In genomic region chr16:21768255-21768654, GRCm38 (mm10) we compare ENCODE assay signal across 18 mouse cellular contexts. TPM values are rescaled to one million over a fixed set of nuclear protein-coding genes. Genes with fewer than 3 reads are reported as not detected.
DNase-seq lines count a peak whose midpoint lies in the region; ATAC-seq and TF ChIP-seq lines count a peak whose summit lies in the region.
"Had no signal": no experiment of that assay in that cellular context is flagged by ENCODE, and none has a peak within 500 bp of the region (broad histone marks: within the 10 kb centered on the region; RNA-seq: fewer than 3 reads in every experiment).

No protein-coding gene starts in this region.

- no peak for DNase-seq in kidney, adult 2 months
- DNase-seq in kidney, postnatal 10 days: no peak
- peak; percentile 26 for DNase-seq in midbrain, embryonic 14.5 days
- no peak for DNase-seq in Patski (ENCODE audit: low read depth, low spot score)
- peak; percentile 34 for DNase-seq in retina, postnatal 1 day
- no peak for DNase-seq in ovary, postnatal 36 days (ENCODE audit: low spot score)
- DNase-seq: cerebellum, adult 2 months; embryo, embryonic 11 days; gastrocnemius, postnatal 25 days; kidney, postnatal 14 days; liver, embryonic 13.5 days; lung, postnatal 4 days; thymus, postnatal 14 days had no signal

- no peak overlapping the region for H3K27ac ChIP-seq in kidney, adult 2 months (ENCODE audit: insufficient read depth, low read depth, low read length)
- H3K27ac ChIP-seq in midbrain, embryonic 14.5 days (replicated peaks; ENCODE audit: low read depth, low read length): no peak overlapping the region
- no peak overlapping the region for H3K27ac ChIP-seq in midbrain, embryonic 15.5 days
- H3K27ac ChIP-seq: liver, embryonic 13.5 days; midbrain, embryonic 13.5 days had no signal

- H3K36me3 ChIP-seq in kidney, adult 2 months (ENCODE audit: control insufficient read depth, insufficient read depth, low read length): peaks cover 8% of the 10 kb centered on the region
- H3K36me3 ChIP-seq in midbrain, embryonic 14.5 days (ENCODE audit: control insufficient read depth, insufficient read depth, low read length): no peaks in the 10 kb centered on the region
- H3K36me3 ChIP-seq in midbrain, embryonic 15.5 days (replicated peaks): no peaks in the 10 kb centered on the region
- H3K36me3 ChIP-seq: midbrain, embryonic 13.5 days had no signal

- no peak overlapping the region for H3K4me3 ChIP-seq in kidney, adult 2 months (ENCODE audit: insufficient read depth, low read depth, low read length)
- H3K4me3 ChIP-seq in midbrain, embryonic 14.5 days (replicated peaks; ENCODE audit: low read depth, low read length): no peak overlapping the region
- H3K4me3 ChIP-seq in midbrain, embryonic 15.5 days: no peak overlapping the region
- H3K4me3 ChIP-seq: heart, embryonic 12.5 days; liver, embryonic 13.5 days; midbrain, embryonic 13.5 days had no signal

- TF ChIP-seq CTCF in kidney, adult 2 months (conservative IDR thresholded peaks at IDR 0.05; ENCODE audit: insufficient read depth, insufficient read length, low read depth, low read length): 0 out of 2 replicates have a peak, but pooled peaks have one; percentile 1
- TF ChIP-seq CTCF in Patski (IDR thresholded peaks at IDR 0.05): peak; percentile 34

- H3K9me3 ChIP-seq in midbrain, embryonic 14.5 days (ENCODE audit: control insufficient read depth, low read length): no peaks in the 10 kb centered on the region
- no peaks in the 10 kb centered on the region for H3K9me3 ChIP-seq in midbrain, embryonic 15.5 days
- H3K9me3 ChIP-seq: heart, embryonic 12.5 days; liver, embryonic 13.5 days; midbrain, embryonic 13.5 days had no signal

- POLR2A ChIA-PET in Patski (lab: Charles Lee): no interaction called here

- no peaks in the 10 kb centered on the region for H3K4me1 ChIP-seq in kidney, adult 2 months (ENCODE audit: control insufficient read depth, insufficient read depth, low read length)
- H3K4me1 ChIP-seq in midbrain, embryonic 14.5 days (ENCODE audit: control insufficient read depth, insufficient read depth, low read length): no peaks in the 10 kb centered on the region
- H3K4me1 ChIP-seq in midbrain, embryonic 15.5 days: no peaks in the 10 kb centered on the region
- H3K4me1 ChIP-seq: heart, embryonic 12.5 days; liver, embryonic 13.5 days; midbrain, embryonic 13.5 days had no signal

- in situ Hi-C loops in Patski (cut with MboI; ENCODE audit: low pct_unique_long_range_greater_than_20kb): no loop called here

- no peak for TF ChIP-seq POLR2A in kidney, adult 2 months (IDR thresholded peaks at IDR 0.05; ENCODE audit: low read depth, low read length)

- no peaks in the 10 kb centered on the region for H3K27me3 ChIP-seq in kidney, adult 2 months (replicated peaks; ENCODE audit: control insufficient read depth, insufficient read depth, low read length)
- H3K27me3 ChIP-seq in midbrain, embryonic 14.5 days (ENCODE audit: control insufficient read depth, insufficient read depth, low read length): no peaks in the 10 kb centered on the region
- no peaks in the 10 kb centered on the region for H3K27me3 ChIP-seq in midbrain, embryonic 15.5 days (replicated peaks)
- H3K27me3 ChIP-seq in Patski: peaks cover 26% of the 10 kb centered on the region
- H3K27me3 ChIP-seq: heart, embryonic 12.5 days; liver, embryonic 13.5 days; midbrain, embryonic 13.5 days had no signal

- 71% methylated on average over 3 of the region's 3 CpGs for WGBS in kidney, adult 2 months
- WGBS in midbrain, embryonic 14.5 days: 74% methylated on average over 3 of the region's 3 CpGs
- WGBS in midbrain, embryonic 15.5 days: 72% methylated on average over 3 of the region's 3 CpGs

- CTCF ChIA-PET in Patski (lab: Charles Lee): no interaction called here

- no peak for ATAC-seq in midbrain, embryonic 14.5 days (ENCODE audit: low FRiP score, low TSS enrichment)
- ATAC-seq in midbrain, embryonic 15.5 days (replicated peaks): no peak
- no peak for ATAC-seq in Patski
- ATAC-seq: forebrain, embryonic 16.5 days; inflammation-experienced regulatory T-cells, adult 6 months; midbrain, embryonic 13.5 days had no signal

- no peak overlapping the region for H3K4me2 ChIP-seq in midbrain, embryonic 14.5 days (ENCODE audit: low read length)
- no peak overlapping the region for H3K4me2 ChIP-seq in midbrain, embryonic 15.5 days
- H3K4me2 ChIP-seq: heart, embryonic 12.5 days; liver, embryonic 13.5 days; midbrain, embryonic 13.5 days had no signal

- no peak overlapping the region for H3K9ac ChIP-seq in midbrain, embryonic 14.5 days (replicated peaks; ENCODE audit: low read length)
- H3K9ac ChIP-seq in midbrain, embryonic 15.5 days: no peak overlapping the region
- H3K9ac ChIP-seq: heart, embryonic 12.5 days; liver, embryonic 13.5 days; midbrain, embryonic 13.5 days had no signal

RNA-seq across cellular contexts. Expression of gene Ehhadh, which starts 19.4 kb away (rescaled TPM):
- polyA plus RNA-seq in kidney, adult 2 months (2012; rRNA removed): 224 and 248 TPM in 2 replicates
- polyA plus RNA-seq in midbrain, embryonic 14.5 days (2014; fragmentation: Nextera tagmentation; extraction: Ambion mirVana): 1.2 and 1.6 TPM in 2 replicates
- 1.4 and 1.9 TPM in 2 replicates for polyA plus RNA-seq in midbrain, embryonic 15.5 days (2015; fragmentation: Nextera tagmentation; extraction: Ambion mirVana)
- 0.08 TPM for polyA plus RNA-seq in Patski (2021)

RNA-seq across cellular contexts. Expression of gene Map3k13, which starts 25.9 kb away (rescaled TPM):
- 4.6 and 4.8 TPM in 2 replicates for polyA plus RNA-seq in kidney, adult 2 months (2012; rRNA removed)
- 6.6 and 9.3 TPM in 2 replicates for polyA plus RNA-seq in midbrain, embryonic 14.5 days (2014; fragmentation: Nextera tagmentation; extraction: Ambion mirVana)
- 7.0 and 7.5 TPM in 2 replicates for polyA plus RNA-seq in midbrain, embryonic 15.5 days (2015; fragmentation: Nextera tagmentation; extraction: Ambion mirVana)
- 0.83 TPM for polyA plus RNA-seq in Patski (2021)

Comparison
In these comparisons a context has a peak if more than half of its experiments do, and no peak if none do; other contexts are left out.
1. DNase-seq: peak in midbrain, embryonic 14.5 days (single experiment) and retina, postnatal 1 day (single experiment); none in kidney, adult 2 months (single experiment), kidney, postnatal 10 days (single experiment), Patski (single experiment) and ovary, postnatal 36 days (single experiment).
2. RNA of gene Ehhadh, which starts 19.4 kb away (polyA plus RNA-seq): 224 to 248 TPM in kidney, adult 2 months; 1.4 to 1.9 TPM in midbrain, embryonic 15.5 days, 1.2 to 1.6 TPM in midbrain, embryonic 14.5 days and 0.08 TPM in Patski (single experiment); every median in the first group is over 10 times any median in the second.